Mouse (Mus musculus) adrenal gland, adult 18-20 months (tissue): ENCODE data around the gene Strap. TPM values are rescaled to one million over a fixed set of nuclear protein-coding genes. Genes with fewer than 3 reads are reported as not detected.
"Not testable (repeated sequence)": the region's sequence is repeated elsewhere in the genome, so short reads cannot be mapped to it uniquely, and the experiment has no call there.

Source experiments
- DNase-seq, 2 experiments: peaks; one replicate each; pipeline ENCODE4 v3.0.0; 2021 to 2022; ENCODE audit warnings: low spot score in 2 of 2
- long read RNA-seq, 2 experiments: library from polyadenylated mRNA; stranded (forward); transcript quantifications; one replicate each; pipeline ENCODE4 v2.0.0; 2021
- total RNA-seq, 2 experiments: library from RNA; stranded (reverse); gene quantifications; 1 replicate in 1 of 2; 2 replicates in 1 of 2; pipeline ENCODE4 v1.2.3; 2021

Gene Strap
- 100 to 1,000 TPM; 110 to 134 TPM for total RNA-seq
- long read RNA-seq, experiment 1, transcript Strap-201 (10 exons, 2,650 nt): major isoform, 138 of 144 reads
- long read RNA-seq, experiment 1, partial matches to known transcripts: 3 of 144 reads
- long read RNA-seq, experiment 1, other reads (novel, unspliced or antisense): 3 of 144 reads
- long read RNA-seq, experiment 2, transcript Strap-201 (10 exons, 2,650 nt): major isoform, 351 of 356 reads
- long read RNA-seq, experiment 2, partial matches to known transcripts: 0 of 356 reads
- long read RNA-seq, experiment 2, other reads (novel, unspliced or antisense): 5 of 356 reads

GRCm38 (mm10) chr6:137734846-137735609, at the start of gene Strap:
TSS of gene Strap (plus strand) at chr6:137735078.
- DNase-seq: peak; percentile 90 to 94

- DNase-seq: no peak
Observed at GRCm38 (mm10) chr6:137687667-137688066, 47.2 kb upstream of the Strap start.

GRCm38 (mm10) chr6:137688079-137688478, 46.8 kb upstream of the Strap start:
- DNase-seq: no peak

- no peak for DNase-seq
Observed at GRCm38 (mm10) chr6:137688506-137689105, 46.3 kb upstream of the Strap start.

GRCm38 (mm10) chr6:137690550-137691119, 44.2 kb upstream of the Strap start:
- DNase-seq: peak in 1 of 2 experiments; percentile 32

- no peak for DNase-seq
Observed at GRCm38 (mm10) chr6:137694310-137694709, 40.6 kb upstream of the Strap start.

- DNase-seq: no peak
Observed at GRCm38 (mm10) chr6:137695046-137695445, 39.8 kb upstream of the Strap start.

GRCm38 (mm10) chr6:137696445-137697204, 38.3 kb upstream of the Strap start:
- no peak for DNase-seq

- no peak for DNase-seq
Observed at GRCm38 (mm10) chr6:137699434-137699833, 35.4 kb upstream of the Strap start.

- DNase-seq: no peak
Observed at GRCm38 (mm10) chr6:137702186-137702585, 32.7 kb upstream of the Strap start.

- DNase-seq: peak in 1 of 2 experiments; percentile 32
Observed at GRCm38 (mm10) chr6:137702918-137703317, 32.0 kb upstream of the Strap start.

- DNase-seq: no peak
Observed at GRCm38 (mm10) chr6:137703431-137703830, 31.4 kb upstream of the Strap start.

- DNase-seq: no peak
Observed at GRCm38 (mm10) chr6:137704300-137704939, 30.5 kb upstream of the Strap start.

- no peak for DNase-seq
Observed at GRCm38 (mm10) chr6:137706209-137706608, 28.7 kb upstream of the Strap start.

- not testable (repeated sequence) for DNase-seq
Observed at GRCm38 (mm10) chr6:137708726-137709405, 26.0 kb upstream of the Strap start.

GRCm38 (mm10) chr6:137710179-137711037, 24.5 kb upstream of the Strap start:
- no peak for DNase-seq

GRCm38 (mm10) chr6:137712654-137713309, 22.1 kb upstream of the Strap start:
- no peak for DNase-seq

- DNase-seq: no peak
Observed at GRCm38 (mm10) chr6:137713310-137713664, 21.6 kb upstream of the Strap start.
